ENCODE assay signal across 8 mouse cellular contexts in the genomic region with DNA sequence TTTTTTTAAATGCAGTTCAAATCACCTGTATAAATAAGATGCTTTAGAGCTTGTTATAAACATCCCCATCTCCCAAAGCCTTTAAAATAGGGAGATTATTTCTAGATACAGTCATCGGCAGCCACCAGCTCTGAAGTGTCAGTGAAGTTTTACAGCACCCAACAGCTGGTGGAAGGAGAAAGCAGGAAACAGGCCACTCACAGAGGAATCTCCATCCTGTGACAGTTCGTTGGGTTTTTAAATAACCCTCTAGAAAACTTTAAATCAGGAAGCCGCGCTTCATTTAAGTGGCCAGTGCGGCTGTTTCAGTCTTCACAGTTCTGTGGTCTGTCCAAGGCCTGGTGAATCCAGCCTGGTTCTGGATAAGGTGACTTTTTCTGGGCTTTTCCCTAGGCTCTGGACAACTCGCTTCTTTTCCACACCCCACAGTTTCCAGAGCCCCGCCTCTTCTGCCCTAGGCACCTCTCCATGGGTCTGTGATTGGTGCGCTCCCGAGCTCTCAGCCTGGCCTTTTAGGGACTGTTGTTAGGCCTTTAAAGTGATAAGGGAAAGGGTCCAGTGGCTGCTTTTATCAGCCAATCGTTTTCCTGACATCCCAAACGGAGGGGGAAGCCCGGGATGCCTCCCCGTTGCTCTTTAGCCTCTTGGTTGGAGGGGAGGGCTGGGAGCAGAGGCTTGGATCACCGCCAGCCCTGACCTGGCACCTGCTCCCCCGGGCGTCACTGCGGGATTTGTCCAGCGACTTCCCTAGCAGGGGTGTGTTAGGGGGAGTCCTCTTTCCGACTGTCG. TPM values are rescaled to one million over a fixed set of nuclear protein-coding genes. Genes with fewer than 3 reads are reported as not detected.
DNase-seq lines count a peak whose midpoint lies in the region; ATAC-seq lines count a peak whose summit lies in the region.

Gene Sh3bgr, plus strand, starts transcription at position 538 of the 789 bp plus-strand sequence.

- peak within 1 kb of the TSS; percentile 33 for H3K4me3 ChIP-seq in intestine, embryonic 16.5 days (ENCODE audit: low read length)
- H3K4me3 ChIP-seq in liver, embryonic 16.5 days (ENCODE audit: low read depth, low read length): peak within 1 kb of the TSS; percentile 20; the same call in 1 of the 2 replicates
- H3K4me3 ChIP-seq in neural tube, embryonic 15.5 days (replicated peaks): peak within 1 kb of the TSS; percentile 18

- ATAC-seq in common myeloid progenitor, adult 5-6 weeks (replicated peaks; ENCODE audit: low read depth, poor library complexity, severe bottlenecking): peak; percentile 65
- peak; percentile 90 for ATAC-seq in intestine, embryonic 16.5 days
- peak; percentile 75 for ATAC-seq in liver, embryonic 16.5 days (ENCODE audit: low read depth)
- peak; percentile 47; the same call in 1 of the 2 replicates for ATAC-seq in neural tube, embryonic 15.5 days (ENCODE audit: low FRiP score)

- H3K27ac ChIP-seq in intestine, embryonic 16.5 days (ENCODE audit: low read length): peak within 1 kb of the TSS; percentile 29
- H3K27ac ChIP-seq in liver, embryonic 16.5 days (ENCODE audit: low read length): no peak within 1 kb of the TSS
- no peak within 1 kb of the TSS for H3K27ac ChIP-seq in neural tube, embryonic 15.5 days (replicated peaks)

- 0 out of 2 replicates have a peak, but pooled peaks cover 1% of the 10 kb centered on the region for H3K9me3 ChIP-seq in intestine, embryonic 16.5 days (ENCODE audit: control insufficient read depth, low read length)
- H3K9me3 ChIP-seq in liver, embryonic 16.5 days (replicated peaks; ENCODE audit: control insufficient read depth, low read length): no peaks in the 10 kb centered on the region
- H3K9me3 ChIP-seq in neural tube, embryonic 15.5 days (replicated peaks): no peaks in the 10 kb centered on the region

- H3K9ac ChIP-seq in intestine, embryonic 16.5 days (ENCODE audit: low read depth, low read length): peak within 1 kb of the TSS; percentile 49
- H3K9ac ChIP-seq in liver, embryonic 16.5 days (ENCODE audit: low read depth, low read length): no peak within 1 kb of the TSS; the same call in 1 of the 2 replicates
- no peak within 1 kb of the TSS for H3K9ac ChIP-seq in neural tube, embryonic 15.5 days (replicated peaks)

- peak; percentile 81 for DNase-seq in adrenal gland, adult 8-10 months
- no peak for DNase-seq in gonadal fat pad, adult 2 months (ENCODE audit: low read depth)
- no peak for DNase-seq in c-Kit-positive CD71-positive TER-119-positive erythroid progenitor cells, embryonic 14.5 days (ENCODE audit: low spot score)
- DNase-seq in thymus, postnatal 14 days: no peak

- H3K36me3 ChIP-seq in intestine, embryonic 16.5 days (ENCODE audit: control insufficient read depth, insufficient read depth, low read length): no peaks in the 10 kb centered on the region
- H3K36me3 ChIP-seq in liver, embryonic 16.5 days (ENCODE audit: control insufficient read depth, insufficient read depth): no peaks in the 10 kb centered on the region
- no peaks in the 10 kb centered on the region for H3K36me3 ChIP-seq in neural tube, embryonic 15.5 days

- peaks cover 8% of the 10 kb centered on the region for H3K4me1 ChIP-seq in intestine, embryonic 16.5 days (ENCODE audit: control insufficient read depth, insufficient read depth, low read length)
- no peaks in the 10 kb centered on the region; the same call in 1 of the 2 replicates for H3K4me1 ChIP-seq in liver, embryonic 16.5 days (ENCODE audit: control insufficient read depth, low read depth, low read length)
- H3K4me1 ChIP-seq in neural tube, embryonic 15.5 days: peaks cover 15% of the 10 kb centered on the region

- H3K27me3 ChIP-seq in intestine, embryonic 16.5 days (replicated peaks; ENCODE audit: control insufficient read depth, insufficient read depth, low read length): no peaks in the 10 kb centered on the region
- H3K27me3 ChIP-seq in liver, embryonic 16.5 days (ENCODE audit: control insufficient read depth, insufficient read depth, low read depth, low read length): no peaks in the 10 kb centered on the region
- H3K27me3 ChIP-seq in neural tube, embryonic 15.5 days (replicated peaks): no peaks in the 10 kb centered on the region

- H3K4me2 ChIP-seq in intestine, embryonic 16.5 days (ENCODE audit: low read depth, low read length): peak within 1 kb of the TSS; percentile 61
- H3K4me2 ChIP-seq in liver, embryonic 16.5 days (ENCODE audit: low read depth, low read length): peak within 1 kb of the TSS; percentile 41
- H3K4me2 ChIP-seq in neural tube, embryonic 15.5 days: peak within 1 kb of the TSS; percentile 54

- WGBS in intestine, embryonic 16.5 days: 3% methylated on average over 20 of the region's 20 CpGs
- 8% methylated on average over 20 of the region's 20 CpGs for WGBS in liver, embryonic 16.5 days (ENCODE audit: insufficient replicate concordance)
- 5% methylated on average over 20 of the region's 20 CpGs for WGBS in neural tube, embryonic 15.5 days

RNA-seq across cellular contexts. Expression of gene Sh3bgr, which starts in this region (rescaled TPM):
- total RNA-seq in adrenal gland, adult 8-10 months (2022): 10 to 100 TPM; 17.2 to 37.2 (median 31.4) TPM
- total RNA-seq in common myeloid progenitor, adult 5-6 weeks (2017): 0.82 TPM in 1 of 2 replicates, not detected in the other
- 17.8 and 22.4 TPM in 2 replicates for polyA plus RNA-seq in gonadal fat pad, adult 2 months (2012; rRNA removed)
- polyA plus RNA-seq in intestine, embryonic 16.5 days (2015; fragmentation: Nextera tagmentation; extraction: Ambion mirVana): 31.6 and 33.1 TPM in 2 replicates
- polyA plus RNA-seq in liver, embryonic 16.5 days (2015; fragmentation: Nextera tagmentation; extraction: Ambion mirVana): 0.64 and 1.3 TPM in 2 replicates
- polyA plus RNA-seq in neural tube, embryonic 15.5 days (2015; fragmentation: Nextera tagmentation; extraction: Ambion mirVana): 6.1 and 6.7 TPM in 2 replicates

Comparison
In these comparisons a context has a peak if more than half of its experiments do, and no peak if none do; other contexts are left out.
1. Peak in ATAC-seq in common myeloid progenitor, adult 5-6 weeks; RNA of the gene not detected or under 1 TPM.